Mouse (Mus musculus): ENCODE data around the gene Ccdc102a. TPM values are rescaled to one million over a fixed set of nuclear protein-coding genes. Genes with fewer than 3 reads are reported as not detected.
A peak's percentile ranks its signal among the peaks of the same experiment; 100 is the strongest.
"Not testable (repeated sequence)": the region's sequence is repeated elsewhere in the genome, so short reads cannot be mapped to it uniquely, and the experiment has no call there.

Gene Ccdc102a
- polyA plus RNA-seq, 1 experiment from 2014 or later = 18.6 TPM

DNA sequence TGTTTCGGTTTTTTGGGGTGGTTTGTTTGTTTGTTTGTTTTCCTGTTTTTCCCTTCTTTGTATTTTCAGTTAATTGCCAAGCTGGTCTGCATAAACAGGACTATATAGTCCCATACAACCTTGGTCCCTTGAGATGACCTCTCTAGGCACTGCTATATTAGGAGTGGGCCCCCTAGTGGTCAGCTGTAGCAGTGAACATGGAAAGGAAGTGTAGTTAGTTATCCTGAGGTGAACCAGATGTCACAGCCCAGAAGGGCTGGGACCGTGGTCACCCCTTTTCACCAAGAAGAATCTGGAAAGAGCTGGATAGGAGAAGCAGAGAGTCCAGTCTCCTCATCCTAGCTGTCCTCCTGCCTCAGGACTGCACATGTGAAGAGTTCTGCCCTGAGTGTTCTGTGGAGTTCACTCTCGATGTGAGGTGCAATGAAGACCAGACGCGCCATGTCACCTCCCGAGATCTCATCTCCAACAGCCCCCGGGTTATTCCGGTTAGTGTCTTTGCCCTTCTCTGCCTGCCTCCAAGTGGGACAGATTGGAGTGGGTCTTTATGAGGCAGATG lies 56.5 kb downstream of the Ccdc102a start:
- peaks cover 59% of the 10 kb centered on the region for H3K36me3 ChIP-seq

DNA sequence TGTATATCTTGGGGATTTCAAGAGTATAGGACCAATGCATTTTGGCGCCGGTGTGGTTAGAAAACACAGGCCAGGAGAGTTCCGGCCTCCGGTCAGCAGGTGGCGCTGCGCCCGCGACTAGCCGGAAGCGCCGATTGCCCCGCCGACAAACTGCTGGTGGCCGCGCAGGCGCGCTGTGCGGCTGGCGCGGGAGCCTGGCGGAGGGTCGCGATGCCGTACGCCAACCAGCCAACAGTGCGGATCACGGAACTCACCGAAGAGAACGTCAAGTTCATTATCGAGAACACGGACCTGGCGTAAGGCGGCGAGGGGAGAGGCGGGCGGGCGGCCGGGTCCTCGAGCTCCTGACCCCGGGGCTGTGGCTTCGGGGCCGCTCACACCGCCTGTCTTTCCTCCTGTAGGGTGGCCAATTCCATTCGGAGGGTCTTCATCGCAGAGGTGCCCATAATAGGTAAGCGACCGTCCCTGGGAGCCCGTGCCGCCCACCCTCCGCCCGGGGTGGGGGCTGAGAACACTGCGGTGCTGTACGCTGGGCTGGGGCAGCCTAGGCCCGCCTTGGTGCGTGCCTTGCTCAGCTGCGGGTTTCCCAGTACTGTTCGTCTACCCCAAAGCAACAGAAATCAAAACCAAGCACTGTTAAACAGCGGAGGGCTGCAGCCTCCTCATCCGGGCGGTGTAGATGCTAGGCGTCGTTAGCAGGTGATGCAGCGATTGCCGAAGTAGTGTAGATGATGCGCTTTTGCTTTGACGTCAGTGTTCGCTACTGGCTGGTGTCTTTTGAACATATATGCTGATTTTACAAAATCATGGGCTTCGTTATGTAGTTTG lies 60.3 kb downstream of the Ccdc102a start, which contains the start of gene Polr2c:
Gene Polr2c (plus strand): TSS at position 105 of the 828 bp plus-strand sequence.
- H3K27me3 ChIP-seq = no peaks in the 10 kb centered on the region
- H3K4me1 ChIP-seq (replicated peaks) = peaks cover 15% of the 10 kb centered on the region
- H3K36me3 ChIP-seq = peaks cover 48% of the 10 kb centered on the region
- H3K27ac ChIP-seq = peak within 1 kb of the TSS; percentile 64
- H3K4me2 ChIP-seq = peak within 1 kb of the TSS; percentile 77
- ATAC-seq (replicated peaks; ENCODE audit: insufficient number of reproducible peaks, insufficient read depth, low FRiP score, low read depth) = peak; percentile 76
- H3K9ac ChIP-seq = peak within 1 kb of the TSS; percentile 89
- H3K9me3 ChIP-seq (replicated peaks) = no peaks in the 10 kb centered on the region
- WGBS = under 1% methylated on average over 68 of the region's 68 CpGs
- H3K4me3 ChIP-seq = peak within 1 kb of the TSS; percentile 69

More for the DNA sequence above, 56.5 kb downstream of the Ccdc102a start:
- Histone ChIP-seq H3K27me3 (no peaks in the 10 kb centered on the region), H3K9me3 (replicated peaks) (no peaks in the 10 kb centered on the region), H3K4me1 (replicated peaks) (peaks cover 15% of the 10 kb centered on the region), H3K4me2 (no peak overlapping the region), H3K4me3 (no peak overlapping the region), H3K27ac (no peak overlapping the region), H3K9ac (no peak overlapping the region)
- ATAC-seq (replicated peaks; ENCODE audit: insufficient number of reproducible peaks, insufficient read depth, low FRiP score, low read depth) = no peak
- 64% methylated on average over 8 of the region's 8 CpGs for WGBS

DNA sequence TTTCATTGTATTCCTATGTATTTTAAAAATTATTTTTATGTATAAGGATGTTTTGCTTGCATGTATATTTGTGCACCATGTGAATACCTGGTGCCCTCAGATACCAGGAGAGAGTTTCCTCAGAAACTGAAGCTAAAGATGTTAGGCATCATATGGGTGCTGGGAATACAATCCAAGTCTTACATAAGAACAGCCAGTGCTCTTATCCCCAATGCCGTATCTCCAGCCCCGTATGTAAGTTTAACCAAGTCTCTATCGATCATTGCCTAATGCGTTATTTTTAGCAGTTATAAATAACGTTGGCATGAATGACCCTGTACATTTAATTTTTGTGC lies 60.9 kb downstream of the Ccdc102a start:
- Histone ChIP-seq H3K9me3 (replicated peaks) (no peaks in the 10 kb centered on the region), H3K9ac (no peak overlapping the region), H3K36me3 (peaks cover 49% of the 10 kb centered on the region), H3K4me3 (peak overlapping the region; percentile 69), H3K4me2 (peak overlapping the region; percentile 42), H3K27ac (no peak overlapping the region), H3K27me3 (no peaks in the 10 kb centered on the region), H3K4me1 (replicated peaks) (peaks cover 15% of the 10 kb centered on the region)
- ATAC-seq (replicated peaks; ENCODE audit: insufficient number of reproducible peaks, insufficient read depth, low FRiP score, low read depth) = no peak
- 27% methylated on average over 5 of the region's 5 CpGs for WGBS

DNA sequence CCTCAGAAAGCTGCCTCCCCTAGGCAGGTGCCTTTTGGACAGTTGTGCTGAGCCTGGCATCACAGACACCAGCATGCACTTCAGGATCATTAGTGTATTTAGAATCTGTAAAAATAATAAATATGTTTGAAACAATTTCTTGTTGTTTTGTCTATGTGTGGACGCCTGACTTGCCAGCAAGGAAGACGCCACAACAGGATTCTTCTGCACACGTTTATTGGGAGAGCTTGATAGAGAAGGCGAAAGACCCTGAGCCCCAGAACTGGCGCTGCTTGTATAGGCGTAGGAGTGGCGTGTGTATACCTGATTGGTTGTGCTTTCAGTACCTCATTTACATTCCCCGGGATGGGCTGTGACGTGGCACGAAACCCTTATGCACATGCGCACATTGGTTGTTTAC lies 63.1 kb downstream of the Ccdc102a start:
- ATAC-seq (replicated peaks; ENCODE audit: insufficient number of reproducible peaks, insufficient read depth, low FRiP score, low read depth); H3K9me3 ChIP-seq (replicated peaks); H3K27ac ChIP-seq; H3K9ac ChIP-seq; H3K27me3 ChIP-seq; H3K4me2 ChIP-seq; H3K4me3 ChIP-seq: not testable (repeated sequence)
- WGBS = 90% methylated on average over 11 of the region's 11 CpGs
- peaks cover 55% of the 10 kb centered on the region for H3K36me3 ChIP-seq
- peaks cover 12% of the 10 kb centered on the region for H3K4me1 ChIP-seq (replicated peaks)

Other genes starting within 250 kb of the Ccdc102a start
- 0.23 and 0.96 TPM in 2 replicates for gene Pllp, start 221.8 kb downstream of the Ccdc102a start, polyA plus RNA-seq (2015; fragmentation: Nextera tagmentation; extraction: Ambion mirVana)
- 0.08 TPM in 1 of 2 replicates, not detected in the other for gene Ccl22, start 172.5 kb downstream of the Ccdc102a start, polyA plus RNA-seq (2015; fragmentation: Nextera tagmentation; extraction: Ambion mirVana)
- 9.4 and 9.7 TPM in 2 replicates for gene Cx3cl1, start 146.1 kb downstream of the Ccdc102a start, polyA plus RNA-seq (2015; fragmentation: Nextera tagmentation; extraction: Ambion mirVana)
- 0.26 TPM in 1 of 2 replicates, not detected in the other for gene Ccl17, start 107.6 kb downstream of the Ccdc102a start, polyA plus RNA-seq (2015; fragmentation: Nextera tagmentation; extraction: Ambion mirVana)
- 163 and 166 TPM in 2 replicates for gene Coq9, start 79.8 kb downstream of the Ccdc102a start, polyA plus RNA-seq (2015; fragmentation: Nextera tagmentation; extraction: Ambion mirVana)
- 77.7 and 88.6 TPM in 2 replicates for gene Ciapin1, start 79.7 kb downstream of the Ccdc102a start, polyA plus RNA-seq (2015; fragmentation: Nextera tagmentation; extraction: Ambion mirVana)
- gene Polr2c, start 60.6 kb downstream of the Ccdc102a start, polyA plus RNA-seq (2015; fragmentation: Nextera tagmentation; extraction: Ambion mirVana) = 107 and 122 TPM in 2 replicates
- gene Dok4, start 41.8 kb downstream of the Ccdc102a start, polyA plus RNA-seq (2015; fragmentation: Nextera tagmentation; extraction: Ambion mirVana) = 22.9 and 31.6 TPM in 2 replicates
- gene Adgrg5, start 5.6 kb upstream of the Ccdc102a start, polyA plus RNA-seq (2015; fragmentation: Nextera tagmentation; extraction: Ambion mirVana) = 0.25 and 1.2 TPM in 2 replicates
- gene Adgrg1, start 56.7 kb upstream of the Ccdc102a start, polyA plus RNA-seq (2015; fragmentation: Nextera tagmentation; extraction: Ambion mirVana) = 4.6 and 21.3 TPM in 2 replicates
- gene Adgrg3, start 99.6 kb upstream of the Ccdc102a start, polyA plus RNA-seq (2015; fragmentation: Nextera tagmentation; extraction: Ambion mirVana) = 2.6 and 5.2 TPM in 2 replicates
- 0.04 and 0.47 TPM in 2 replicates for gene Drc7, start 137.0 kb upstream of the Ccdc102a start, polyA plus RNA-seq (2015; fragmentation: Nextera tagmentation; extraction: Ambion mirVana)
- 15.3 and 19.8 TPM in 2 replicates for gene Katnb1, start 163.1 kb upstream of the Ccdc102a start, polyA plus RNA-seq (2015; fragmentation: Nextera tagmentation; extraction: Ambion mirVana)

Measured in heart, embryonic 15.5 days (tissue).